Mouse (Mus musculus): ENCODE results near the gene Tnk2.

DNA sequence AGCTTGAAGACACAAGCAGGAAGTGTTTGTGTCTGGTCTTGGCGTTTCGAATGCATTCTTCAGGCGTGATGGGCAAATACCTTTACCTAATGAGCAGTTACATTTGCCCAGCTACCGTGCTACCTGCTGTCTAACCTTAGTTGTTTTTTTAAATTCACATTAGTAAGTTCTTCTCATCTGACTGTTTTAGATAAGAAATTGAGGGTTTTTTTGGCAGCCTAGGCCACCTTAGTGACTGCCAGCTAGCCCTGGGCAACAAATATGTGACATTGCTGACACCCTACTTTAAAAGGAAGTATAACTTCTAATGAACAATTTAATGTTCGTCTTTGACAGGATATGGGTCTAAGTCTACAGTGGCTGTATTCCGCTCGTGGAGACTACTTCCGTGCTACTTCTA lies 15.5 kb upstream of the Tnk2 start:
- TF ChIP-seq MYOD1 (IDR thresholded peaks at IDR 0.05; ENCODE audit: control insufficient read depth in 1 of 3, insufficient read length in 2 of 3, low read depth in 2 of 3) (no peak), MYOG (IDR thresholded peaks at IDR 0.05; ENCODE audit: control insufficient read depth in 1 of 3, insufficient read depth in 1 of 3, insufficient read length in 2 of 3, low read depth in 2 of 3) (no peak), TCF12 (IDR thresholded peaks at IDR 0.05; ENCODE audit: insufficient read depth, poor library complexity, severe bottlenecking) (no peak), POLR2A (IDR thresholded peaks at IDR 0.05; ENCODE audit: insufficient read length, low read depth) (no peak), E2F4 (IDR thresholded peaks at IDR 0.05; ENCODE audit: insufficient read depth) (no peak), CEBPB (IDR thresholded peaks at IDR 0.05; ENCODE audit: insufficient read depth, poor library complexity, severe bottlenecking) (no peak)

Data from myocyte (in vitro differentiated cells).